Mouse (Mus musculus): ENCODE measurements around the gene Matn1. TPM values are rescaled to one million over a fixed set of nuclear protein-coding genes. Genes with fewer than 3 reads are reported as not detected.

The Matn1 gene
- total RNA-seq, 1 experiment from 2014 or later: not detected

GRCm38 (mm10) chr4:130915668-130916035 is 28.5 kb upstream of the Matn1 start:
- no peak for ATAC-seq (replicated peaks; ENCODE audit: low read depth, poor library complexity, severe bottlenecking)

GRCm38 (mm10) chr4:130916639-130917038 is 27.5 kb upstream of the Matn1 start:
- ATAC-seq (replicated peaks; ENCODE audit: low read depth, poor library complexity, severe bottlenecking): no peak

- no peak for ATAC-seq (replicated peaks; ENCODE audit: low read depth, poor library complexity, severe bottlenecking)
These were observed 26.6 kb upstream of the Matn1 start for GRCm38 (mm10) chr4:130917564-130917963.

GRCm38 (mm10) chr4:130918805-130919749 is 25.1 kb upstream of the Matn1 start:
- no peak for ATAC-seq (replicated peaks; ENCODE audit: low read depth, poor library complexity, severe bottlenecking)

- ATAC-seq (replicated peaks; ENCODE audit: low read depth, poor library complexity, severe bottlenecking): peak; percentile 9; the same call in 1 of the 2 replicates
These were observed 24.3 kb upstream of the Matn1 start for GRCm38 (mm10) chr4:130919750-130920356.

GRCm38 (mm10) chr4:130920951-130921693 is 23.1 kb upstream of the Matn1 start:
- peak; percentile 68 for ATAC-seq (replicated peaks; ENCODE audit: low read depth, poor library complexity, severe bottlenecking)

- no peak for ATAC-seq (replicated peaks; ENCODE audit: low read depth, poor library complexity, severe bottlenecking)
These were observed 22.2 kb upstream of the Matn1 start for GRCm38 (mm10) chr4:130921986-130922385.

GRCm38 (mm10) chr4:130926274-130926673 is 17.9 kb upstream of the Matn1 start:
- no peak for ATAC-seq (replicated peaks; ENCODE audit: low read depth, poor library complexity, severe bottlenecking)

GRCm38 (mm10) chr4:130927821-130928220 is 16.4 kb upstream of the Matn1 start:
- no peak for ATAC-seq (replicated peaks; ENCODE audit: low read depth, poor library complexity, severe bottlenecking)

- ATAC-seq (replicated peaks; ENCODE audit: low read depth, poor library complexity, severe bottlenecking): no peak
These were observed 1.5 kb upstream of the Matn1 start for GRCm38 (mm10) chr4:130942644-130943043.

GRCm38 (mm10) chr4:130944779-130945178 is 594 bp downstream of the Matn1 start:
- ATAC-seq (replicated peaks; ENCODE audit: low read depth, poor library complexity, severe bottlenecking): peak; percentile 74

- peak; percentile 48 for ATAC-seq (replicated peaks; ENCODE audit: low read depth, poor library complexity, severe bottlenecking)
These were observed 3.0 kb downstream of the Matn1 start for GRCm38 (mm10) chr4:130947094-130947647.

GRCm38 (mm10) chr4:130949821-130950384 is 5.7 kb downstream of the Matn1 start:
- no peak for ATAC-seq (replicated peaks; ENCODE audit: low read depth, poor library complexity, severe bottlenecking)

GRCm38 (mm10) chr4:130952531-130952930 is 8.3 kb downstream of the Matn1 start:
- peak; percentile 80 for ATAC-seq (replicated peaks; ENCODE audit: low read depth, poor library complexity, severe bottlenecking)

GRCm38 (mm10) chr4:130957156-130957555 is 13.0 kb downstream of the Matn1 start:
- ATAC-seq (replicated peaks; ENCODE audit: low read depth, poor library complexity, severe bottlenecking): no peak

GRCm38 (mm10) chr4:130958812-130959211 is 14.6 kb downstream of the Matn1 start:
- no peak for ATAC-seq (replicated peaks; ENCODE audit: low read depth, poor library complexity, severe bottlenecking)

- no peak for ATAC-seq (replicated peaks; ENCODE audit: low read depth, poor library complexity, severe bottlenecking)
These were observed 15.5 kb downstream of the Matn1 start for GRCm38 (mm10) chr4:130959678-130960077.

GRCm38 (mm10) chr4:130960118-130960734 is 16.0 kb downstream of the Matn1 start:
- peak; percentile 81 for ATAC-seq (replicated peaks; ENCODE audit: low read depth, poor library complexity, severe bottlenecking)

- no peak for ATAC-seq (replicated peaks; ENCODE audit: low read depth, poor library complexity, severe bottlenecking)
These were observed 27.1 kb downstream of the Matn1 start for GRCm38 (mm10) chr4:130971278-130971677.

GRCm38 (mm10) chr4:130972421-130972829 is 28.2 kb downstream of the Matn1 start:
- ATAC-seq (replicated peaks; ENCODE audit: low read depth, poor library complexity, severe bottlenecking): no peak
